Mouse (Mus musculus): Measurements from ENCODE around the gene Rxrb. TPM values are rescaled to one million over a fixed set of nuclear protein-coding genes. Genes with fewer than 3 reads are reported as not detected.
A peak's percentile ranks its signal among the peaks of the same experiment; 100 is the strongest.

Gene Rxrb
- polyA plus RNA-seq, 1 experiment from 2014 or later: 28.5 TPM

DNA sequence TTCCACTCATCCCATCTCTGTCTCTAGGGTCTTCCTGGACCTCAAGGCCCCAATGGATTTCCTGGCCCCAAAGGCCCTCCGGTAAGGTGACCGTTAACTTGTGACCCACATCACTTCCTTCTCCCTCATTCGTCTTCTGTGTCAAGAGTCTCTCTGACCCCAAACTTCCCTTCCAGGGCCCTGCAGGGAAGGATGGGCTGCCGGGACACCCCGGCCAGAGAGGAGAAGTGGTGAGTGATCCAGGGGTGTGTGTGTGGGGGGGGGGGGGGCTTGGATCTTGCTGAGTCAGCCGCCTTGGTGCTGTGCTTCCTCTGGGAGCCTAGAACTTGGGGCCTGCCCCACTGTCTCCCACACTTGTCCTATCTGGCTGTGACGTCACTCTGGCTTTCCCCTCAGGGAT is 25.6 kb downstream of the Rxrb start:
- 52% methylated on average over 7 of the region's 7 CpGs for WGBS
- H3K9ac ChIP-seq (ENCODE audit: low read length): no peak overlapping the region
- H3K9me3 ChIP-seq (ENCODE audit: control insufficient read depth, low read length): no peaks in the 10 kb centered on the region
- H3K27me3 ChIP-seq (replicated peaks; ENCODE audit: control insufficient read depth, insufficient read depth, low read length): no peaks in the 10 kb centered on the region
- DNase-seq (ENCODE audit: low spot score) (no peak), ATAC-seq (replicated peaks; ENCODE audit: low FRiP score, low TSS enrichment, low read depth) (no peak)
- H3K36me3 ChIP-seq (ENCODE audit: control insufficient read depth, insufficient read depth, low read length): no peaks in the 10 kb centered on the region
- H3K4me3 ChIP-seq (ENCODE audit: low read depth, low read length): no peak overlapping the region
- no peaks in the 10 kb centered on the region for H3K4me1 ChIP-seq (replicated peaks; ENCODE audit: control insufficient read depth, insufficient read depth, low read length)
- no peak overlapping the region for H3K4me2 ChIP-seq (ENCODE audit: low read length)
- no peak overlapping the region for H3K27ac ChIP-seq (ENCODE audit: low read depth)

DNA sequence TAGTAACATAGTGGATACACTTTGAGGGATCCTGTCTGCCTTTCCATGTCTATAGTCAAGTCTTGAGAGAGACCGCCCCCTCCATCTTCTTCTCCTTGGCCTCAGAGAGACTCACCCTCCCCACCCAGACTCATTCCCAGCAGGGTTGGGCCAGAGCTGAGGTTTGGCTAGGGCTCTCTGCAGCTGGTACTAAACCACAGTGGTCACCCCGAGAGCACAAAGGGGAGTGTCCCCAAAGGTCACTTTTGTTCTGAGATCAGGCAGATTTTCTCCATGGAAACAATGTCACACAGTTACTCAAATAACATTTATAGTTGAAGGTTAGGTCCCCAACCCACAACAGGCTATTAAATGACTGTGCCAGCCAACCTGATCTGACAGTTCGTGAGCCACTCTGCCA is 37.3 kb downstream of the Rxrb start:
- no peak overlapping the region for H3K4me3 ChIP-seq (ENCODE audit: low read depth, low read length)
- H3K36me3 ChIP-seq (ENCODE audit: control insufficient read depth, insufficient read depth, low read length): no peaks in the 10 kb centered on the region
- H3K4me1 ChIP-seq (replicated peaks; ENCODE audit: control insufficient read depth, insufficient read depth, low read length): no peaks in the 10 kb centered on the region
- ATAC-seq (replicated peaks; ENCODE audit: low FRiP score, low TSS enrichment, low read depth) (no peak), DNase-seq (ENCODE audit: low spot score) (no peak)
- H3K27me3 ChIP-seq (replicated peaks; ENCODE audit: control insufficient read depth, insufficient read depth, low read length): no peaks in the 10 kb centered on the region
- H3K9ac ChIP-seq (ENCODE audit: low read length): no peak overlapping the region
- 44% methylated on average over 3 of the region's 3 CpGs for WGBS
- no peak overlapping the region for H3K27ac ChIP-seq (ENCODE audit: low read depth)
- H3K9me3 ChIP-seq (ENCODE audit: control insufficient read depth, low read length): no peaks in the 10 kb centered on the region
- H3K4me2 ChIP-seq (ENCODE audit: low read length): no peak overlapping the region

DNA sequence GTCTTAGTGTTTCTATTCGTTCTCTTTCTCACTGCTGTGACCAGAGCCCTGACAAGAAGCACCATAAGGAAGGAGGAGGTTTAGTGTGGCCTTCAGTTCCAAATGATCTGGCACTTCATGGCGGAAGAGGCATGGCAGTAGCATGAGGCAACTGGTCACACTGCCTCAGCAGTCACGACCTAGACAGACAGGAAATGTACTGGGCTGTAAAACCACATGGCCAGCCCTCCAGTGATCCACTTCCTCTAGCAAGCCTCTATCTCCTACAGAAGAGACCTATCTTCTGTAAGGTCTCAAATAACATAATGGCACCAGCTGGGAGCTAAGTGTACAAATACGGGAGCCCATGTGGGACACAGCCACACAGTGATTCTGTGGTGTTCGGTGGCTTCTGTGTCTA is 40.5 kb downstream of the Rxrb start:
- Histone ChIP-seq H3K4me3 (ENCODE audit: low read depth, low read length) (no peak overlapping the region), H3K4me1 (replicated peaks; ENCODE audit: control insufficient read depth, insufficient read depth, low read length) (no peaks in the 10 kb centered on the region), H3K9me3 (ENCODE audit: control insufficient read depth, low read length) (no peaks in the 10 kb centered on the region), H3K27me3 (replicated peaks; ENCODE audit: control insufficient read depth, insufficient read depth, low read length) (peaks cover 17% of the 10 kb centered on the region), H3K36me3 (ENCODE audit: control insufficient read depth, insufficient read depth, low read length) (no peaks in the 10 kb centered on the region), H3K9ac (ENCODE audit: low read length) (no peak overlapping the region), H3K4me2 (ENCODE audit: low read length) (no peak overlapping the region), H3K27ac (ENCODE audit: low read depth) (no peak overlapping the region)
- ATAC-seq (replicated peaks; ENCODE audit: low FRiP score, low TSS enrichment, low read depth) (no peak), DNase-seq (ENCODE audit: low spot score) (no peak)
- WGBS: 73% methylated on average over 5 of the region's 5 CpGs

DNA sequence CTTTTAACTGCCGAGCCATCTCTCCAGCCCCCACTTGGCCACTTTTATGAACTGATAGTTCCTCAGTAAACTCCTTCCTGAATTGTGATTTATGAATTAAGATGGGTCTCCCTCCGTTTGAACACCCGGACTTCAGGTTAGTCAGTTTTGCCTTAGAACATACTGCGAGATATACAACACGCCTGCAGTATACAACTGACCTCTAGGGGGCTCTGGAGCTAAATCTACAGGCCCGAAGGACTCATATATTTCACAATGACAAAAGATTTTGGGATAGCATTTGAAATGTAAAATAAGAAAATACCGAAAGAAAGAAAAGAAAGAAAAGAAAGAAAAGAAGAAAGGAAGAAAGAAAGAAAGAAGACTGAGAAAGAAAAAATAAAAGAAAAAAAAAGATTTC is 43.7 kb downstream of the Rxrb start:
- H3K9me3 ChIP-seq (ENCODE audit: control insufficient read depth, low read length): no peaks in the 10 kb centered on the region
- no peak overlapping the region for H3K4me3 ChIP-seq (ENCODE audit: low read depth, low read length)
- H3K4me2 ChIP-seq (ENCODE audit: low read length): no peak overlapping the region
- DNase-seq (ENCODE audit: low spot score) (peak; percentile 82), ATAC-seq (replicated peaks; ENCODE audit: low FRiP score, low TSS enrichment, low read depth) (no peak)
- peaks cover 22% of the 10 kb centered on the region for H3K27me3 ChIP-seq (replicated peaks; ENCODE audit: control insufficient read depth, insufficient read depth, low read length)
- H3K27ac ChIP-seq (ENCODE audit: low read depth): no peak overlapping the region
- H3K9ac ChIP-seq (ENCODE audit: low read length): no peak overlapping the region
- 47% methylated on average over 7 of the region's 7 CpGs for WGBS
- H3K4me1 ChIP-seq (replicated peaks; ENCODE audit: control insufficient read depth, insufficient read depth, low read length): no peaks in the 10 kb centered on the region
- no peaks in the 10 kb centered on the region for H3K36me3 ChIP-seq (ENCODE audit: control insufficient read depth, insufficient read depth, low read length)

DNA sequence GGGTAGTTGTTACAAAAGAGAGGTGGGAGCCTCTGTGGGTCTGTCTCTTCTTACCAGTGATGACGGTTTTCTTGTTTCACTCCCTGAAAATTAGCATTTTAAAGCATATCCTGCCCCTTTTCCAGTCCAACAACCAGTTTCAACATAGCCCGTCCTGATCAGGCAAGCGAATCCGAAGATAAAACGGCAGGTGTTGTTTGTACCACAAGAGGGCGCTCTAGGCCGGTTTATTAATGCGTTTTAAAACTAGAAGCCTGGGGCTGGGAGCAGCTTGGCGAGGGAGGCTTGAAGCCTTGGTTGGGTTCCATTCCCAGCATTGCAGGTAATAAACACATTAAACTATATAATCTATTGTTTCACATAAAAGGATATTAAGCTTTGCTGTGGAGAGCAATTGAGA is 45.9 kb downstream of the Rxrb start:
- no peaks in the 10 kb centered on the region for H3K4me1 ChIP-seq (replicated peaks; ENCODE audit: control insufficient read depth, insufficient read depth, low read length)
- H3K9ac ChIP-seq (ENCODE audit: low read length): no peak overlapping the region
- peak; percentile 90 for DNase-seq (ENCODE audit: low spot score)
- no peak overlapping the region for H3K4me2 ChIP-seq (ENCODE audit: low read length)
- no peak overlapping the region for H3K4me3 ChIP-seq (ENCODE audit: low read depth, low read length)
- peaks cover 22% of the 10 kb centered on the region for H3K27me3 ChIP-seq (replicated peaks; ENCODE audit: control insufficient read depth, insufficient read depth, low read length)
- WGBS: 1% methylated on average over 9 of the region's 9 CpGs
- no peak overlapping the region for H3K27ac ChIP-seq (ENCODE audit: low read depth)
- ATAC-seq (replicated peaks; ENCODE audit: low FRiP score, low TSS enrichment, low read depth): no peak
- H3K9me3 ChIP-seq (ENCODE audit: control insufficient read depth, low read length): 0 out of 2 replicates have a peak, but pooled peaks cover 3% of the 10 kb centered on the region
- H3K36me3 ChIP-seq (ENCODE audit: control insufficient read depth, insufficient read depth, low read length): no peaks in the 10 kb centered on the region

DNA sequence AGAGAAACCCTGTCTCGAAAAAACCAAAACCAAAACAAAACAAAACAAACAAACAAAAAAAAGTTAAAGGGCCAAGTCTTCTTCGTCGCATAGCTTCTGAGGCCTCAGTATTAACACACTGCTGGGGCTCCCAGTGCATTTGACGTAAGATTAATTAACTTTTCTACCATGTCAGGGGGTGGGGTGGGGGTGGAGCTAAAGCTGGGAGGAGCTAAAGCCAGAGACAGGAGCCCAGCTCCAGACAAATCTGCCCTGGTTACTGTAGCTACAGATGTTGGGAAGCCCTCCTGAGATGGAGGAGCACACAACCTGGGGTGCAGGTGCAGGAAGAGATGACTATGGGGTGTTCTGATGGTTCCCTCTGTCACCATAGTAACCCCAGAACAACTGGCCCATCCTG is 46.5 kb downstream of the Rxrb start:
- Histone ChIP-seq H3K4me1 (replicated peaks; ENCODE audit: control insufficient read depth, insufficient read depth, low read length) (no peaks in the 10 kb centered on the region), H3K4me2 (ENCODE audit: low read length) (no peak overlapping the region), H3K9me3 (ENCODE audit: control insufficient read depth, low read length) (0 out of 2 replicates have a peak, but pooled peaks cover 3% of the 10 kb centered on the region), H3K27me3 (replicated peaks; ENCODE audit: control insufficient read depth, insufficient read depth, low read length) (peaks cover 22% of the 10 kb centered on the region), H3K27ac (ENCODE audit: low read depth) (no peak overlapping the region), H3K9ac (ENCODE audit: low read length) (no peak overlapping the region), H3K36me3 (ENCODE audit: control insufficient read depth, insufficient read depth, low read length) (no peaks in the 10 kb centered on the region), H3K4me3 (ENCODE audit: low read depth, low read length) (no peak overlapping the region)
- ATAC-seq (replicated peaks; ENCODE audit: low FRiP score, low TSS enrichment, low read depth) (no peak), DNase-seq (ENCODE audit: low spot score) (no peak)
- WGBS: 69% methylated on average over 4 of the region's 4 CpGs

DNA sequence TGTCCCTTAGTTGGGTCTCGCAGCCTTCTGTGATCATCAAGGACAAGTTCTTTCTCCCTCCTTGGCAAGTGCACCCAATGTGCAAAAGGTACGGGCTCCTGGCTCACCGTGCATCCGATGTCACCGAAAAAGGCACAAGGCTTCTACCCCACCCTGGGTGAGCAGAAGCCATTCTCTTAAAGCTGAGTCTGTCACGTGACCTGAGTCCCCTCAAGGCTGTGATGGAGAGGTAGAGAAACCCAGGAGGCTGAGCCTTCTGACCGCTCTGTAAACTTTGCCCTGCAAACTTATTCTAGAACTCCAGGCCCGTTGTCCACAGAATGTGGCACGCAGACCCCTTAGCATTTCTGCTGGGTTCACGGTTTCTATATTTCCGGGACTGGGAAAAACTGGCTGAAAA is 47.4 kb downstream of the Rxrb start:
- Histone ChIP-seq H3K9ac (ENCODE audit: low read length) (no peak overlapping the region), H3K27me3 (replicated peaks; ENCODE audit: control insufficient read depth, insufficient read depth, low read length) (peaks cover 22% of the 10 kb centered on the region), H3K4me2 (ENCODE audit: low read length) (no peak overlapping the region), H3K36me3 (ENCODE audit: control insufficient read depth, insufficient read depth, low read length) (no peaks in the 10 kb centered on the region), H3K4me3 (ENCODE audit: low read depth, low read length) (no peak overlapping the region), H3K4me1 (replicated peaks; ENCODE audit: control insufficient read depth, insufficient read depth, low read length) (no peaks in the 10 kb centered on the region), H3K9me3 (ENCODE audit: control insufficient read depth, low read length) (0 out of 2 replicates have a peak, but pooled peaks cover 3% of the 10 kb centered on the region), H3K27ac (ENCODE audit: low read depth) (no peak overlapping the region)
- DNase-seq (ENCODE audit: low spot score): no peak
- ATAC-seq (replicated peaks; ENCODE audit: low FRiP score, low TSS enrichment, low read depth): no peak
- 88% methylated on average over 11 of the region's 11 CpGs for WGBS

DNA sequence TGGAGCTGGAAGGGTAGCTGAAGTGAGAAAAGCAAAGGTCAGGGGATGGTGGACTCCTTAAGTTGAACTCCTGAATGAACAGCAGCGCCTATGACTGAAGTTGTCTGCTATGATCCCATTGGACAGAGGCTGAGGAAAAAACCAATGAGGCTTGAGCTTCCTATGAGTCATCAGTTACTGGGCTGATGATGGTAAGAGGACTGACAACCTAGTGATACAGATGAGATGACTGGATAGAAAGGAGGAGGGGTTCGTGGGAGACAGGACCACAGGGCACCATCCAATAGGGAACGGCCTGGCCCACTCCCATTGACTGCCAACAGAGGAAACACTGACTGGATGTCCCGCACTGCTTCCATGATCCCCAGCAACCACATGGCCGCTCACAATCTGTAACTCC is 48.0 kb downstream of the Rxrb start:
- Histone ChIP-seq H3K4me3 (ENCODE audit: low read depth, low read length) (no peak overlapping the region), H3K27me3 (replicated peaks; ENCODE audit: control insufficient read depth, insufficient read depth, low read length) (peaks cover 22% of the 10 kb centered on the region), H3K9ac (ENCODE audit: low read length) (no peak overlapping the region), H3K4me2 (ENCODE audit: low read length) (no peak overlapping the region), H3K4me1 (replicated peaks; ENCODE audit: control insufficient read depth, insufficient read depth, low read length) (no peaks in the 10 kb centered on the region), H3K9me3 (ENCODE audit: control insufficient read depth, low read length) (0 out of 2 replicates have a peak, but pooled peaks cover 3% of the 10 kb centered on the region), H3K36me3 (ENCODE audit: control insufficient read depth, insufficient read depth, low read length) (no peaks in the 10 kb centered on the region), H3K27ac (ENCODE audit: low read depth) (no peak overlapping the region)
- ATAC-seq (replicated peaks; ENCODE audit: low FRiP score, low TSS enrichment, low read depth) (peak; percentile 74), DNase-seq (ENCODE audit: low spot score) (peak; percentile 55)
- 19% methylated on average over 5 of the region's 5 CpGs for whole genome bisulfite sequencing

DNA sequence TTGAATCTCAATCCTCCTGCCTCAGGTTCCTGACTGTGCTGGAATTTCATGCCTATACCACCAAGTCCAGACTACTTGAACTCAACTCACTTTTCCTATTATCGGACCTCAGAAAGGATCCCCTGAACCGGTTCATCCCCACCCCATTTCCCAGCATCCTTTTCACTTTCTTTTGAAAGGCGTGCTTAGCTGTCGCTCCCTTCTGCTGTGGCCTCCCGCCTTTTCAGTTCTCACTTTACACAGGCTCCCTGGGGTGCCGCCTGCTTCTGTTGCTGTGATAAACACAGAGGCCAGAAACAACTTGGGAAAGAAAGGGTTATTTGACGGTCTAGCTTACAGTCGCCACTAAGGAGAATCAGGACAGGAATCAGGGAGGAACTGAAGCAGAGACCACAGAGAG is 51.5 kb downstream of the Rxrb start:
- Histone ChIP-seq H3K9ac (ENCODE audit: low read length) (no peak overlapping the region), H3K4me3 (ENCODE audit: low read depth, low read length) (no peak overlapping the region), H3K9me3 (ENCODE audit: control insufficient read depth, low read length) (0 out of 2 replicates have a peak, but pooled peaks cover 3% of the 10 kb centered on the region), H3K27ac (ENCODE audit: low read depth) (no peak overlapping the region), H3K27me3 (replicated peaks; ENCODE audit: control insufficient read depth, insufficient read depth, low read length) (no peaks in the 10 kb centered on the region), H3K4me2 (ENCODE audit: low read length) (no peak overlapping the region; the same call in 1 of the 2 replicates), H3K36me3 (ENCODE audit: control insufficient read depth, insufficient read depth, low read length) (no peaks in the 10 kb centered on the region), H3K4me1 (replicated peaks; ENCODE audit: control insufficient read depth, insufficient read depth, low read length) (no peaks in the 10 kb centered on the region)
- ATAC-seq (replicated peaks; ENCODE audit: low FRiP score, low TSS enrichment, low read depth) (no peak), DNase-seq (ENCODE audit: low spot score) (no peak)
- 10% methylated on average over 8 of the region's 8 CpGs for WGBS
